Mouse (Mus musculus) megakaryocyte progenitor cell, adult 5-6 weeks (primary cell): Measurements from ENCODE around the gene Pih1d1. TPM values are rescaled to one million over a fixed set of nuclear protein-coding genes. Genes with fewer than 3 reads are reported as not detected.

Experiments
- ATAC-seq: replicated peaks from 2 replicates; pipeline ENCODE4 v1.8.0; 2016; ENCODE audit warnings: mild to moderate bottlenecking, moderate TSS enrichment, inconsistent platforms; ENCODE audit not compliant: poor library complexity
- total RNA-seq, 2 experiments: library from RNA; stranded (forward) in 1 of 2; stranded (reverse) in 1 of 2; fragments of 157-497, 149-512 nt in 1 of 2; fragments of 200-1000 nt in 1 of 2; gene quantifications; 2 replicates each; pipeline versions ENCODE4 v1.2.3 to v1.2.4; 2015 to 2017

Gene Pih1d1
- total RNA-seq, 2 experiments from 2014 or later, result 61.8 to 146 TPM

DNA sequence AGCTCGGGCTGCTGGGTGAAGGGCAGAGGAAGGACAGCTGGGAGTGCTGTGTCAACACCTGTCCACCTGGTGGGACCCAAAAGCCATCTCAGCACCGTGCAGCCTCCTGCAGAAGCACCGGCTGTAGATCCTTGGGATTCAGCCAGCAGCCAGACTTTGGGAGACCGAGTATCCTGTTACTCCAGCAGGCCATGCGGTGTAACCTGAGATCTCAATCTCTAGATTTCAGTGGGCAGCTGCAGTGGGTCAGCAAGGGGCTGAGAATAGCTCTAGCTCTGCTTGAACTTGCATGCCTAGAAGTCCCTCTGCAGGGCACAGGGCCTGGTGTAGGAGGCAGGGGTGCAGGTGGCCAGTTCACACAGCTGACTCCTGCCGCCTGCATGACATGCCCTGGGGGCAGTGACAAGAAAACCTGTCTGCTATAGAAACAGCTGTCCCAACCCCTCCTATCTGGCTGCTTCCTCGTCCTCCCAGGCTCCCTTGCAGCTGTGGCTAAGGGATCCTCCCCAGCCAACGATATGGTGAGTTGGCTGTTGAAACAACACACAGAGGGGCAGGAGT, 37.8 kb downstream of the Pih1d1 start:
- peak; percentile 45 for ATAC-seq

- ATAC-seq, result no peak
Observed at GRCm38 (mm10) chr7:45192585-45193310, 38.6 kb downstream of the Pih1d1 start.

- no peak for ATAC-seq
Observed at GRCm38 (mm10) chr7:45193406-45193805, 39.3 kb downstream of the Pih1d1 start.

DNA sequence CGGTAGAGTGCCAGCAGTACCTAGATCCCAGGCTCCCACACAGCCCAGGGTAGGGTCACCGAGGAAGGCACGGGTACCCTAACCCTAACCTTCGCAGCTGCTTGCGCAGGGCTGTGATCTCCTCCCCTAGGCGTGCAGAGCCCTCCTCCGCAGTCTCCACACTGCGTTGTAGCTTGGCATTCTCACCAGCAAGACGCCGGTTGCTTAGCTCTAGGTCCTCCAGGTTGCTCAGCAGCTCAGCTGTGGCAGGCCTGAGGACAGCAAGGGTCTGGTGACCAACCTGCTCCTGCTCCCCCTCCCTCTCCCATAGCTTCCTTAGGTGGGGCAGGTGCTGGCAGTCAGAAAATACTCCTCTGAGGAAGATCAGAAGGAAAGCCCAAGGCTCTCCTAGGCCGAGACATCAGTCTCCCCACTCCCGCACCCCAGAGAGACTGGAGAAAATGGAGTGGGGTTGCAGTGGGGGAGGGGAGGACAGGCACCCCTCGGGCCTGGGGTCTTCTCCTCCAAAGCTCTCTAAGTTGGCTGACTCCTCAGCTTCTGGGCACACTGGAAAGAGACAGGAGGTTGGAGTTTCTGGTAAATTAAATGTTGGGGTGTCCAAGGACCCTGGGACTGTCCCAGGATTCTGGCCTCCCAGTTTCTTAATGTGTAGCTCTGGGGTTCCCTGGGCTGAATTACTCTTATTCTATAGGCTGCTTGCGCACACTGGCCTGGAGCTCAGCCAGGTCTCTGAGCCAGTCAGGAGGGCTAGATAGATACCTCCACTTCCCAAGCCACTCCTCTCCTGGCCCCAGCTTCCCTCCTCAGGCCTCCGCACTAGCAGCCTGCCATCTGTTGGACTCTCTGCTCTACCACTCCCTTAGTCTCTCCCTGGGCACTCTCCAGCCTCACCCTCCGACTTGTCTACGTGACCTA, 40.0 kb downstream of the Pih1d1 start:
- peak; percentile 47 for ATAC-seq

DNA sequence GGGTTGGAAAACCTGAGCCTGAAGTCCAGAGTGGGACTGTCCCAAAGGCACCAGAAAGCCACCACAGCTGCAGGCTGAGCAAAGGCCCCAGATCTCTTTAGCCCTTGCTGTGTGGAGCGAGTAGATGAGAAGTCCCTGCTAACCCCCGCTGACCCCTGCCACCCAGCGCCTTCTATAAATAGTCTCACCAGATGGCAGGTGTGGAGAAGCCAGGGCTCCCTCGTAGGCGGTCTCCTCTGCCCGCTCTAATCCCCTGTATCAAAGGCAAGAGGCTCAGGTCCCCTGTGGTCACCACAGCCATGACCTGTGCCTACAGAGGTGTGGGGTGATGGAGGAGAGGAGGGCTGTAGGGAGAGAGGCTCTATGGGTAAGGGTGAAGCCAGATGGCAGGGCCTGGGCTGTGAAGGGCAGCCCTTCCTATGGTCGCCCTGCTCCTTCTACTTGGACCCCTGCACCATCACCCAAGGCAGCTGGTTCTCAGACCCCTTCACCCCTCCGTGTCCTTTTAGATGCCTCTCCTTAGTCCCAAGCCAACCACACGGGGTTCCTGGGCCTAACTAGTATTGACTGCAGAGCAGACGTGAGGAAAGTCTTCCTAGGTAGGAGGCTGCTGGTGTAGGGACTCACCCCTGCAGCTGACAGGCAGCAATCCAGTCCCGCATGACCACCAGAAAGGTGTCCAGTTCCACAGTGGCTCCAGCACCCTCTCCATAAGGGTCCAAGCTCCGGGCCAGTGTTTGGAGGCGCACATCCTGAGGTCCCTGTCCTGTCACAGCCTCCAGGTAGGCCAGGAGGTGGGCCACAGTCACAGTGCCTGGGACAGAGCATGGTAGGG, 41.5 kb downstream of the Pih1d1 start:
- no peak for ATAC-seq

DNA sequence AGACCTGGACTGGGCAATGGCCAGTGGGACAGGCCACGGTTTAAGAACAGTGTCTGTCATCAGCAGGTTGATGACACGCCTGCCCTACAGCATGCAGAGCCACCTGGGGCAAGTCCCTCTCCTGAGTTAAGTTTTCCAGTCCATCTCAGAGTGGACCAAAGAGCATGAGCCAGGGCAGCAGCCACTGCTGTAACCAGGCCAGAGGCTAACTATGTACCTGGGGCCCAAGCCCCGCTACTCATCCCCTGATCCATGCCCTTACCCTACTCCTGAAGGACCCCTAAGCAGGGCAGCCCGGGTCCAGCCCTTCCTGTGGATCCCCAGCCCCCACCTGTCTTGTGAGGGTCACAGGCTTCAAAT, 42.1 kb downstream of the Pih1d1 start:
- no peak for ATAC-seq

DNA sequence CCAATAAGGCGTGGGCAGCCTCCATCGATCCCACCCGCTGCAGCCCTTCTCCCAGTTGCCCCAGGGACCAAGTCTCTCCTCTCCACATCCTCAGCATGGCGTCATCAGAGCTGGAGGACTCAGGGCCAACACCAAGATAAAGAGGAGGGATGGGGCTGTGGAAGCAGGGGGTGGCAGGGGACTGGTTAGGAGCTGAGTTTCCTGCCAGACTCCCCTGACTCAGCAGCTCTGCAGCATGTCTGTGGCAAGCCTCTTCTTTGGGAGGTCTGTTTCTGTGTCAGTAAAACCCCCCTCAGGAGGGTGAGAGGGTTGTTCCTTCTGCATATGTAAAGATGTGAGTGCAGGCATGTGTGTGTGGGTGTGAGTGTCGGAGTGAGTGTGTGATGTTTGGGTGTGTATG, 42.9 kb downstream of the Pih1d1 start:
- ATAC-seq, result 0 out of 2 replicates have a peak, but pooled peaks have one; percentile 14

DNA sequence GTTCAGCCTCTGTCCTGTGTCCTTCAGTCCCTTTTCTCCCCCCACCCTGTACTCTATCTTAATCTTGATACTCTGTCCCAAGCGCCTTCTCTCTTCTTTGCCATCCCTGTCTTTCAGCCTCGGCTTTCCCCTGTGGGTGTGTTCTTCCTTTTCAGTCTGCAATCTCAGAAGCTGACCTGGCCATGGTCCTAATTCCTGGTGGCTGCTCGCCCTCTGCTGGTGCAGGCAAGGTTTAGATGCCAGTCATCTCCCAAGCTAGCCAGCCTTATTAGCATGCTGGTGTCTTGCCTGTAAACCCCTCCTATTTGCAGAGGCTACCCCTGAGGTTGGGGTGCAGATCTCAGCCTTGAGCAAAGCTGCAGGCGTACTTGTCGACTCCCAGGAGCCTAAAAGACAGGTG, 44.3 kb downstream of the Pih1d1 start:
- peak; percentile 81 for ATAC-seq

DNA sequence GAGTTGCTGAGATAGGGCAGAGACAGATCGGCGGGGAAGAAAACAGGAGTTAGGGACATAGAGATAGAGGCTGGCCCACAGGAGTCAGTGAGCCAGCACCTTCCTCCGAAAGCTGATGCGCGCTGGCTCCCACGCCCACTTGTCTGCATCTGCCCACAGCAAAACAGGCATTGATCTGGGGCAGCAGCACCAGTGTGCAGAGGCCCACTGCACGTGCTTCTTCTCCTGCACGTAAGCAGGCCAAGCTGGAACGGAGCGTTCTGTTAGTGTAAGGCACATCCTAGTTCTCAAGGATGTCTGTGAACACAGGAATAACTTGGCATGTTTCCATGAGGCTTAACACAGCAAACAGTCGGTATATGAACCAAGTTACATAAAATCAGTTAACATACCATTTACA, 44.9 kb downstream of the Pih1d1 start:
- ATAC-seq, result no peak

- ATAC-seq, result no peak
Observed at GRCm38 (mm10) chr7:45202654-45203053, 48.6 kb downstream of the Pih1d1 start.

DNA sequence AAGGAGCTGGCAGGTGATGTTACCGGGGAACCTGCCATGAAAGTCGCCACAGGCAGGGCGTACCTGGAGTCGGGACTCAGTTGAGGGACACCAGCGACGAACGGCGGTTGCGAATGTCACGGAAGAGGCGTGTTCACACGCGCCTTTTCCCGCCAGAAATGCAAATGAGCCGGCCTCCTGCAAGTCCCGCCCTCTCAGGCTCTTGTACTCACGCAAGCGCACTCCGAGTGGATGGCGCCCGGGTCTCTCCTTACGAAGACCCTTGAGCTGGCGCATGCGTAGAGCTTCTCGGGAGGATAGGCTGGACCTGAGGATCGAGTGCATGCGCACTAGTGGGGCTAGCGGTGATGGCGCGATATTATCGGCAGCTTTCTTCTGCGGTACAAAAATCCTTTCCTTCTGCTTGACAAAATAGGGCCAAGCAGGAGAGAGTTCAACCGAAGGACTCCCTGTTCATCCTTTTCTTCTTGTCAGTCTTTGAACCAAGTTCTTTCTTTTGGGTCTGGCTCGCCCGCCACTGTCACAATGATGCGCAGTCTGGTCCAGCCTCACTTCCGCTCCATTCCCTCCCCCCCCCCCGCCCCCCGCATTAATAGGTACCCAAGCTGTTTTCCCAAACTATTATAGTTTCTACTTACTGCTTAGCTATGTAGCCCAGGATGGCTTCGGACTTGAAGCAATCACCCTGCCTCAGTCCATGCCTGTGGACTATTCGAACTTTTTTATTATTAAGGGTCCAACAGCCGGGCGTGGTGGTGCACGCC, 50.5 kb downstream of the Pih1d1 start, which contains the start of gene Ccdc155:
Gene Ccdc155, minus strand, starts transcription at position 513 of the 764 bp plus-strand sequence.
- ATAC-seq, result peak; percentile 96

DNA sequence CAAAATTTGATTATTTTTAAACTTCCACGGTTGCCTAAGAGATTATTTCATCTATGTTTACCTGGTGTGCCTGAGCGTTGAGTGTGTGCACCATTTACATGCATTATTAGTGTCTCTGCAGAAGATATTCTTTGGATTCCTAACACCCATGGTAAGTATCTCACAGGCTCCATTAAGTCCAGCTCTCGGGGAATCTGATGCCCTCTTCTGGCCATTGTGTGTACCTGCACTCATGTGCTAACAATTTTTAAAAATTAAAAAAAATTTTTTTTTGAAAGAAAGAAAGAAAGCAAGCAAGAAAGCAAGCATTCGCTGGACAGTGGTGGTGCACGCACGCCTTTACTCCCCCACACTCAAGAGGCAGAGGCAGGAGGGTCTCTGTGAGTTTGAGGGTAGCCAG, 54.2 kb downstream of the Pih1d1 start:
- no peak for ATAC-seq

Other genes starting within 250 kb of the Pih1d1 start
Only the 30 nearest of the 32 such genes appear.
- not detected in 2 replicates for gene Tsks, start 211.1 kb upstream of the Pih1d1 start, total RNA-seq (2015)
- gene Tsks, start 211.1 kb upstream of the Pih1d1 start, total RNA-seq (2017), result not detected in 2 replicates
- gene Cpt1c, start 179.5 kb upstream of the Pih1d1 start, total RNA-seq (2015), result 0.42 and 0.54 TPM in 2 replicates
- 0.25 and 1.6 TPM in 2 replicates for gene Cpt1c, start 179.5 kb upstream of the Pih1d1 start, total RNA-seq (2017)
- gene Prmt1, start 167.7 kb upstream of the Pih1d1 start, total RNA-seq (2015), result 147 and 153 TPM in 2 replicates
- gene Prmt1, start 167.7 kb upstream of the Pih1d1 start, total RNA-seq (2017), result 113 and 135 TPM in 2 replicates
- 71.9 and 79.5 TPM in 2 replicates for gene Irf3, start 156.7 kb upstream of the Pih1d1 start, total RNA-seq (2015)
- 70.4 and 89.4 TPM in 2 replicates for gene Irf3, start 156.7 kb upstream of the Pih1d1 start, total RNA-seq (2017)
- gene Bcl2l12, start 155.6 kb upstream of the Pih1d1 start, total RNA-seq (2015), result 22.6 and 25.9 TPM in 2 replicates
- 26.2 and 28.0 TPM in 2 replicates for gene Bcl2l12, start 155.6 kb upstream of the Pih1d1 start, total RNA-seq (2017)
- 19.5 and 21.9 TPM in 2 replicates for gene Scaf1, start 137.9 kb upstream of the Pih1d1 start, total RNA-seq (2015)
- 8.7 and 11.2 TPM in 2 replicates for gene Scaf1, start 137.9 kb upstream of the Pih1d1 start, total RNA-seq (2017)
- gene Rras, start 136.3 kb upstream of the Pih1d1 start, total RNA-seq (2015), result 4.8 and 6.1 TPM in 2 replicates
- gene Rras, start 136.3 kb upstream of the Pih1d1 start, total RNA-seq (2017), result 1.1 TPM in 1 of 2 replicates, not detected in the other
- 20.5 and 21.7 TPM in 2 replicates for gene Prr12, start 101.4 kb upstream of the Pih1d1 start, total RNA-seq (2015)
- 2.8 and 4.0 TPM in 2 replicates for gene Prr12, start 101.4 kb upstream of the Pih1d1 start, total RNA-seq (2017)
- 39.7 and 45.0 TPM in 2 replicates for gene Nosip, start 91.9 kb upstream of the Pih1d1 start, total RNA-seq (2015)
- gene Nosip, start 91.9 kb upstream of the Pih1d1 start, total RNA-seq (2017), result 46.8 and 49.2 TPM in 2 replicates
- gene Prrg2, start 91.6 kb upstream of the Pih1d1 start, total RNA-seq (2015), result 2.6 and 4.7 TPM in 2 replicates
- gene Prrg2, start 91.6 kb upstream of the Pih1d1 start, total RNA-seq (2017), result 3.0 and 4.2 TPM in 2 replicates
- gene Rcn3, start 62.1 kb upstream of the Pih1d1 start, total RNA-seq (2015), result 4.6 and 7.8 TPM in 2 replicates
- 5.4 TPM in 2 replicates for gene Rcn3, start 62.1 kb upstream of the Pih1d1 start, total RNA-seq (2017)
- gene Fcgrt, start 50.5 kb upstream of the Pih1d1 start, total RNA-seq (2015), result 0.54 and 0.62 TPM in 2 replicates
- gene Fcgrt, start 50.5 kb upstream of the Pih1d1 start, total RNA-seq (2017), result 3.9 TPM in 2 replicates
- 3,046 and 3,197 TPM in 2 replicates for gene Rps11, start 29.9 kb upstream of the Pih1d1 start, total RNA-seq (2015)
- gene Rps11, start 29.9 kb upstream of the Pih1d1 start, total RNA-seq (2017), result 1,081 and 1,541 TPM in 2 replicates
- 2,930 and 3,118 TPM in 2 replicates for gene Rpl13a, start 25.5 kb upstream of the Pih1d1 start, total RNA-seq (2015)
- 3,320 and 3,859 TPM in 2 replicates for gene Rpl13a, start 25.5 kb upstream of the Pih1d1 start, total RNA-seq (2017)
- gene Gm45713, start 18.1 kb upstream of the Pih1d1 start, total RNA-seq (2015), result not detected in 2 replicates
- gene Gm45713, start 18.1 kb upstream of the Pih1d1 start, total RNA-seq (2017), result 1.4 TPM in 1 of 2 replicates, not detected in the other
- gene Flt3l, start 17.9 kb upstream of the Pih1d1 start, total RNA-seq (2015), result 8.2 and 8.5 TPM in 2 replicates
- 4.7 and 7.0 TPM in 2 replicates for gene Flt3l, start 17.9 kb upstream of the Pih1d1 start, total RNA-seq (2017)
- 57.5 and 59.3 TPM in 2 replicates for gene Aldh16a1, start 281 bp downstream of the Pih1d1 start, total RNA-seq (2015)
- 23.4 and 25.8 TPM in 2 replicates for gene Aldh16a1, start 281 bp downstream of the Pih1d1 start, total RNA-seq (2017)
- 0.07 TPM in 1 of 2 replicates, not detected in the other for gene Slc17a7, start 9.6 kb downstream of the Pih1d1 start, total RNA-seq (2015)
- gene Slc17a7, start 9.6 kb downstream of the Pih1d1 start, total RNA-seq (2017), result not detected in 2 replicates
- gene Gfy, start 25.3 kb downstream of the Pih1d1 start, total RNA-seq (2015), result not detected in 2 replicates
- gene Gfy, start 25.3 kb downstream of the Pih1d1 start, total RNA-seq (2017), result not detected in 2 replicates
- not detected in 2 replicates for gene Pth2, start 26.7 kb downstream of the Pih1d1 start, total RNA-seq (2015)
- not detected in 2 replicates for gene Pth2, start 26.7 kb downstream of the Pih1d1 start, total RNA-seq (2017)
- 0.15 TPM in 1 of 2 replicates, not detected in the other for gene Ccdc155, start 50.6 kb downstream of the Pih1d1 start, total RNA-seq (2015)
- 0.34 TPM in 1 of 2 replicates, not detected in the other for gene Ccdc155, start 50.6 kb downstream of the Pih1d1 start, total RNA-seq (2017)
- 3.8 and 5.4 TPM in 2 replicates for gene Dkkl1, start 57.8 kb downstream of the Pih1d1 start, total RNA-seq (2015)
- gene Dkkl1, start 57.8 kb downstream of the Pih1d1 start, total RNA-seq (2017), result 4.2 and 5.6 TPM in 2 replicates
- 2.2 TPM in 1 of 2 replicates, not detected in the other for gene Tead2, start 61.5 kb downstream of the Pih1d1 start, total RNA-seq (2015)
- 0.20 TPM in 1 of 2 replicates, not detected in the other for gene Tead2, start 61.5 kb downstream of the Pih1d1 start, total RNA-seq (2017)
- 104 and 124 TPM in 2 replicates for gene Cd37, start 84.8 kb downstream of the Pih1d1 start, total RNA-seq (2015)
- 76.6 and 81.9 TPM in 2 replicates for gene Cd37, start 84.8 kb downstream of the Pih1d1 start, total RNA-seq (2017)
- not detected in 2 replicates for gene Slc6a16, start 86.8 kb downstream of the Pih1d1 start, total RNA-seq (2015)
- gene Slc6a16, start 86.8 kb downstream of the Pih1d1 start, total RNA-seq (2017), result not detected in 2 replicates
- 0.10 TPM in 1 of 2 replicates, not detected in the other for gene Slc6a21, start 123.2 kb downstream of the Pih1d1 start, total RNA-seq (2015)
- gene Slc6a21, start 123.2 kb downstream of the Pih1d1 start, total RNA-seq (2017), result not detected in 2 replicates
- 1.0 and 1.8 TPM in 2 replicates for gene Trpm4, start 179.5 kb downstream of the Pih1d1 start, total RNA-seq (2015)
- gene Trpm4, start 179.5 kb downstream of the Pih1d1 start, total RNA-seq (2017), result 1.2 and 1.4 TPM in 2 replicates
- not detected in 2 replicates for gene Hrc, start 181.0 kb downstream of the Pih1d1 start, total RNA-seq (2015)
- not detected in 2 replicates for gene Hrc, start 181.0 kb downstream of the Pih1d1 start, total RNA-seq (2017)
- not detected in 2 replicates for gene Ppfia3, start 212.7 kb downstream of the Pih1d1 start, total RNA-seq (2015)
- not detected in 2 replicates for gene Ppfia3, start 212.7 kb downstream of the Pih1d1 start, total RNA-seq (2017)
- gene Lin7b, start 216.3 kb downstream of the Pih1d1 start, total RNA-seq (2015), result not detected in 2 replicates
- not detected in 2 replicates for gene Lin7b, start 216.3 kb downstream of the Pih1d1 start, total RNA-seq (2017)